Mouse (Mus musculus): ENCODE data around the gene Dio1. TPM values are rescaled to one million over a fixed set of nuclear protein-coding genes. Genes with fewer than 3 reads are reported as not detected.

The Dio1 gene
- total and polyA plus RNA-seq, 3 experiments: not detected

- TF ChIP-seq GATA1 (IDR thresholded peaks at IDR 0.05; ENCODE audit: borderline replicate concordance, low read length): no peak
- no peak for TF ChIP-seq POLR2AphosphoS5 (IDR thresholded peaks at IDR 0.05; ENCODE audit: insufficient replicate concordance, low read depth, low read length)
- TF ChIP-seq TAL1 (conservative IDR thresholded peaks at IDR 0.05; ENCODE audit: low read depth, low read length): no peak
- no peak for TF ChIP-seq CTCF (IDR thresholded peaks at IDR 0.05; ENCODE audit: low read depth, low read length)
- TF ChIP-seq GATA2 (IDR thresholded peaks at IDR 0.05; ENCODE audit: borderline replicate concordance, low read depth, low read length): no peak
- no peaks in the 10 kb centered on the region for H3K36me3 ChIP-seq (replicated peaks)
- ATAC-seq (ENCODE audit: extremely low read depth, insufficient number of reproducible peaks, low FRiP score, poor library complexity, severe bottlenecking): no peak
- H3K4me1 ChIP-seq (ENCODE audit: insufficient read depth, low read depth, low read length): peaks cover 18% of the 10 kb centered on the region
- H3K4me3 ChIP-seq (ENCODE audit: low read depth, low read length): no peak overlapping the region
- no peaks in the 10 kb centered on the region for H3K9me3 ChIP-seq (replicated peaks)
- DNase-seq (ENCODE audit: low spot score): no peak
- peaks cover 30% of the 10 kb centered on the region for H3K27me3 ChIP-seq (ENCODE audit: insufficient read depth, low read length)
Measured at GRCm38 (mm10) chr4:107299779-107300340, 7.1 kb downstream of the Dio1 start.

GRCm38 (mm10) chr4:107298071-107298606 lies 8.8 kb downstream of the Dio1 start:
- Histone ChIP-seq H3K36me3 (replicated peaks) (no peaks in the 10 kb centered on the region), H3K4me1 (ENCODE audit: insufficient read depth, low read depth, low read length) (peaks cover 16% of the 10 kb centered on the region), H3K4me3 (ENCODE audit: low read depth, low read length) (no peak overlapping the region), H3K27me3 (ENCODE audit: insufficient read depth, low read length) (peaks cover 42% of the 10 kb centered on the region), H3K9me3 (replicated peaks) (no peaks in the 10 kb centered on the region)
- TF ChIP-seq GATA2 (IDR thresholded peaks at IDR 0.05; ENCODE audit: borderline replicate concordance, low read depth, low read length) (no peak), POLR2AphosphoS5 (IDR thresholded peaks at IDR 0.05; ENCODE audit: insufficient replicate concordance, low read depth, low read length) (no peak), TAL1 (conservative IDR thresholded peaks at IDR 0.05; ENCODE audit: low read depth, low read length) (no peak), CTCF (IDR thresholded peaks at IDR 0.05; ENCODE audit: low read depth, low read length) (no peak), GATA1 (IDR thresholded peaks at IDR 0.05; ENCODE audit: borderline replicate concordance, low read length) (no peak)
- no peak for ATAC-seq (ENCODE audit: extremely low read depth, insufficient number of reproducible peaks, low FRiP score, poor library complexity, severe bottlenecking)
- DNase-seq (ENCODE audit: low spot score): no peak

- Histone ChIP-seq H3K4me3 (ENCODE audit: low read depth, low read length) (no peak overlapping the region), H3K9me3 (replicated peaks) (no peaks in the 10 kb centered on the region), H3K36me3 (replicated peaks) (no peaks in the 10 kb centered on the region), H3K4me1 (ENCODE audit: insufficient read depth, low read depth, low read length) (peaks cover 7% of the 10 kb centered on the region), H3K27me3 (ENCODE audit: insufficient read depth, low read length) (peaks cover 30% of the 10 kb centered on the region)
- no peak for DNase-seq (ENCODE audit: low spot score)
- no peak for ATAC-seq (ENCODE audit: extremely low read depth, insufficient number of reproducible peaks, low FRiP score, poor library complexity, severe bottlenecking)
- no peak for TF ChIP-seq GATA2 (IDR thresholded peaks at IDR 0.05; ENCODE audit: borderline replicate concordance, low read depth, low read length)
- no peak for TF ChIP-seq POLR2AphosphoS5 (IDR thresholded peaks at IDR 0.05; ENCODE audit: insufficient replicate concordance, low read depth, low read length)
- no peak for TF ChIP-seq GATA1 (IDR thresholded peaks at IDR 0.05; ENCODE audit: borderline replicate concordance, low read length)
- TF ChIP-seq CTCF (IDR thresholded peaks at IDR 0.05; ENCODE audit: low read depth, low read length): no peak
- no peak for TF ChIP-seq TAL1 (conservative IDR thresholded peaks at IDR 0.05; ENCODE audit: low read depth, low read length)
Measured at GRCm38 (mm10) chr4:107292273-107292662, 14.7 kb downstream of the Dio1 start.

DNA sequence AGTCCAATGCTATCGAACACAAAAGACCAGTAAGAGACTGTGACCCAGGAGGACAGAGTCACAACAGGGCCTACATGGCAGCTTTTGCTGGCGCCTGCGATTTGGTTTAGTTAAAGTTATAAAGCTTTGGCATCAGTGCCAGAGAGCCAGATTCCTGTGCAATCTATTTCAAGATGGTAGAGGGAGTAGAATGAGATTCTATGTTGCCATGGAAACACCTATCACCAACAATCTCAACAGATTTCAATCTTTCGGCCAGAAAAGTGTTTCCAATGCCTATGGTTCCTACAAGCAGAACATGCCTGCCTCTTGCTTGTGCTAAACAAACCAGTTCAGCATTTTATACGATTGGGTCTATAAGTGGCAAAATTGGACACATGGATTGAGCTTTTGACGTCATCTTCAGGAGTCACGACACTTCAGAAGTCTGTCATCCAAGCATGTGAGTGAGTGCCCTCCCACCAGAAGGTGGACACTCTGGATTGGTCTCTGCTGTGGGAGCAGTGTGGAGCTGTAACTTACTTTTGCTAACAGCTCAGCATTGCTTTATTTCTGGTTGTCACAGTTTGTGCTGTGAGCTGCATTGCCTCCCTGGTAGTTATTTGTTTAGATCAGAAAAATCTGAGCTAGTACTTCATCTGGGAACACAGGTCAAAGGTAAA lies 15.2 kb downstream of the Dio1 start:
- DNase-seq (ENCODE audit: low spot score): no peak
- peaks cover 7% of the 10 kb centered on the region for H3K4me1 ChIP-seq (ENCODE audit: insufficient read depth, low read depth, low read length)
- H3K9me3 ChIP-seq (replicated peaks): no peaks in the 10 kb centered on the region
- H3K4me3 ChIP-seq (ENCODE audit: low read depth, low read length): no peak overlapping the region
- H3K27me3 ChIP-seq (ENCODE audit: insufficient read depth, low read length): peaks cover 29% of the 10 kb centered on the region
- no peak for TF ChIP-seq TAL1 (conservative IDR thresholded peaks at IDR 0.05; ENCODE audit: low read depth, low read length)
- TF ChIP-seq POLR2AphosphoS5 (IDR thresholded peaks at IDR 0.05; ENCODE audit: insufficient replicate concordance, low read depth, low read length): no peak
- TF ChIP-seq GATA1 (IDR thresholded peaks at IDR 0.05; ENCODE audit: borderline replicate concordance, low read length): no peak
- TF ChIP-seq CTCF (IDR thresholded peaks at IDR 0.05; ENCODE audit: low read depth, low read length): no peak
- TF ChIP-seq GATA2 (IDR thresholded peaks at IDR 0.05; ENCODE audit: borderline replicate concordance, low read depth, low read length): no peak
- no peak for ATAC-seq (ENCODE audit: extremely low read depth, insufficient number of reproducible peaks, low FRiP score, poor library complexity, severe bottlenecking)
- H3K36me3 ChIP-seq (replicated peaks): no peaks in the 10 kb centered on the region

DNA sequence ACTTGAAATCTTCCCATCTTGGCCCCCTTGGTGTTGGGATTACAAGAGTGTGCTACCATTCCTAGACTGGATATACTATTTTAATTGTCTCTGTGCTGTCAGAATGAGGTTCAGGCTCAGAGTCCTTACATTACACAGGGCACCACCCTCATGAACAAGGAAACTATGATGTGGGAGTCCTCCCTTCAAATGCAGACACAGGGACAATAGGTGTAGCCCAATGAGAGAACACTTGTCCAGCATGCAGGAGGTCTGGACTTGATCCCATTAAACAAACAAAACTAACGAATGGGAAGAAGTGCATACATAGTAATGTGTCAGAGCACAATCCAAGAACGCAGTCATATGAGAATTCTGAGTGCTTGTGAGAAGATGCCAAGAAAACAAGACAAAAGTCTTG lies 19.5 kb downstream of the Dio1 start:
- Histone ChIP-seq H3K4me3 (ENCODE audit: low read depth, low read length) (no peak overlapping the region), H3K9me3 (replicated peaks) (no peaks in the 10 kb centered on the region), H3K36me3 (replicated peaks) (no peaks in the 10 kb centered on the region), H3K4me1 (ENCODE audit: insufficient read depth, low read depth, low read length) (peaks cover 13% of the 10 kb centered on the region), H3K27me3 (ENCODE audit: insufficient read depth, low read length) (peaks cover 12% of the 10 kb centered on the region)
- no peak for TF ChIP-seq CTCF (IDR thresholded peaks at IDR 0.05; ENCODE audit: low read depth, low read length)
- no peak for TF ChIP-seq TAL1 (conservative IDR thresholded peaks at IDR 0.05; ENCODE audit: low read depth, low read length)
- no peak for TF ChIP-seq GATA2 (IDR thresholded peaks at IDR 0.05; ENCODE audit: borderline replicate concordance, low read depth, low read length)
- TF ChIP-seq POLR2AphosphoS5 (IDR thresholded peaks at IDR 0.05; ENCODE audit: insufficient replicate concordance, low read depth, low read length): no peak
- TF ChIP-seq GATA1 (IDR thresholded peaks at IDR 0.05; ENCODE audit: borderline replicate concordance, low read length): no peak
- DNase-seq (ENCODE audit: low spot score) (no peak), ATAC-seq (ENCODE audit: extremely low read depth, insufficient number of reproducible peaks, low FRiP score, poor library complexity, severe bottlenecking) (no peak)

DNA sequence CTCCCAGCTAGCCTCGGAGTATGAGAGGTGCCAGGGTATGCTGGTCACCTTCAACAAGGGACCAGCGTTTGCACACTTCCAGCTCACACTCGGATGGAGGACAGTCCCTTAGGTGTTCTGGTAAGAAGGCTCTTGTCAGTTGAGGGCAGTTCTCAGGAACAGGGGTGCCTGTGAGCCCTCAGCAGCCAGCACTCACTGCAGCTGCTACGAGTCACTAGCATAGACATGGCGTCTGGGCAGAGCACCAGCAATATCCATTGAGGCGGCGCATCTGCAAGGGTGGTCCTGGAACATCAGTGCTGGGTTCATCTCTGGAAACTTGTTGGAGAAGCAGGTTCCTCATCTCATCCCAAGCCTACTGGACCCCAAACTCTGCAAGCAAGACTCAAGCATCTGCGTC lies 20.6 kb downstream of the Dio1 start:
- H3K36me3 ChIP-seq (replicated peaks): no peaks in the 10 kb centered on the region
- H3K27me3 ChIP-seq (ENCODE audit: insufficient read depth, low read length): peaks cover 12% of the 10 kb centered on the region
- no peak for TF ChIP-seq POLR2AphosphoS5 (IDR thresholded peaks at IDR 0.05; ENCODE audit: insufficient replicate concordance, low read depth, low read length)
- TF ChIP-seq GATA1 (IDR thresholded peaks at IDR 0.05; ENCODE audit: borderline replicate concordance, low read length): no peak
- no peak for TF ChIP-seq TAL1 (conservative IDR thresholded peaks at IDR 0.05; ENCODE audit: low read depth, low read length)
- TF ChIP-seq GATA2 (IDR thresholded peaks at IDR 0.05; ENCODE audit: borderline replicate concordance, low read depth, low read length): no peak
- TF ChIP-seq CTCF (IDR thresholded peaks at IDR 0.05; ENCODE audit: low read depth, low read length): no peak
- H3K9me3 ChIP-seq (replicated peaks): no peaks in the 10 kb centered on the region
- peaks cover 12% of the 10 kb centered on the region for H3K4me1 ChIP-seq (ENCODE audit: insufficient read depth, low read depth, low read length)
- H3K4me3 ChIP-seq (ENCODE audit: low read depth, low read length): no peak overlapping the region
- DNase-seq (ENCODE audit: low spot score) (no peak), ATAC-seq (ENCODE audit: extremely low read depth, insufficient number of reproducible peaks, low FRiP score, poor library complexity, severe bottlenecking) (no peak)

Measured in G1E (cell line).